Mouse (Mus musculus) ovary, postnatal 14 days (tissue): Measurements from ENCODE around the gene Tapt1.

Experiments
- DNase-seq: peaks from one replicate; pipeline ENCODE4 v3.0.0; 2022; ENCODE audit warnings: low spot score

Tapt1 gene

GRCm38 (mm10) chr5:44197806-44198205, 28.6 kb downstream of the Tapt1 start:
- DNase-seq, result no peak

GRCm38 (mm10) chr5:44196167-44196566, 30.3 kb downstream of the Tapt1 start:
- no peak for DNase-seq

GRCm38 (mm10) chr5:44187370-44187769, 39.1 kb downstream of the Tapt1 start:
- no peak for DNase-seq

GRCm38 (mm10) chr5:44181669-44182068, 44.8 kb downstream of the Tapt1 start:
- no peak for DNase-seq

GRCm38 (mm10) chr5:44180450-44180849, 46.0 kb downstream of the Tapt1 start:
- DNase-seq, result no peak

GRCm38 (mm10) chr5:44174046-44174445, 52.4 kb downstream of the Tapt1 start:
- no peak for DNase-seq

GRCm38 (mm10) chr5:44166866-44167265, 59.6 kb downstream of the Tapt1 start:
- DNase-seq, result no peak

- DNase-seq, result no peak
Observed at GRCm38 (mm10) chr5:44165854-44166253, 60.6 kb downstream of the Tapt1 start.

- no peak for DNase-seq
Observed at GRCm38 (mm10) chr5:44164233-44164776, 62.1 kb downstream of the Tapt1 start.

GRCm38 (mm10) chr5:44163318-44163717, 63.1 kb downstream of the Tapt1 start:
- DNase-seq, result no peak

GRCm38 (mm10) chr5:44162786-44163185, 63.6 kb downstream of the Tapt1 start:
- DNase-seq, result no peak

- no peak for DNase-seq
Observed at GRCm38 (mm10) chr5:44159679-44160438, 66.6 kb downstream of the Tapt1 start.

- no peak for DNase-seq
Observed at GRCm38 (mm10) chr5:44159231-44159630, 67.2 kb downstream of the Tapt1 start.

GRCm38 (mm10) chr5:44158458-44158857, 68.0 kb downstream of the Tapt1 start:
- no peak for DNase-seq

- DNase-seq, result no peak
Observed at GRCm38 (mm10) chr5:44157760-44158159, 68.7 kb downstream of the Tapt1 start.

- DNase-seq, result no peak
Observed at GRCm38 (mm10) chr5:44153050-44153449, 73.4 kb downstream of the Tapt1 start.

- DNase-seq, result no peak
Observed at GRCm38 (mm10) chr5:44151327-44152051, 74.9 kb downstream of the Tapt1 start.

- DNase-seq, result no peak
Observed at GRCm38 (mm10) chr5:44147732-44148131, 78.7 kb downstream of the Tapt1 start.

GRCm38 (mm10) chr5:44146437-44147332, 79.7 kb downstream of the Tapt1 start:
- DNase-seq, result no peak

- no peak for DNase-seq
Observed at GRCm38 (mm10) chr5:44143467-44144235, 82.8 kb downstream of the Tapt1 start.

- no peak for DNase-seq
Observed at GRCm38 (mm10) chr5:44127487-44127886, 98.9 kb downstream of the Tapt1 start.
